Mouse (Mus musculus) G1E (cell line): ENCODE measurements at regions not wholly inside any gene's neighbourhood (a gene's known extent, or its start where the extent isn't known, plus 50 kb on each side); places are given as distances from the start of the nearest gene placed in this dataset.

Source experiments
- CTCF ChIP-seq: IDR thresholded peaks from 2 replicates; pipeline ENCODE4 v1.5.1; 2012; ENCODE audit warnings: low read depth, low read length, inconsistent platforms, mixed read lengths
- TAL1 ChIP-seq: conservative IDR thresholded peaks from 2 replicates; pipeline ENCODE4 v1.6.1; 2012; ENCODE audit warnings: low read depth, low read length, inconsistent platforms, mixed read lengths

DNA sequence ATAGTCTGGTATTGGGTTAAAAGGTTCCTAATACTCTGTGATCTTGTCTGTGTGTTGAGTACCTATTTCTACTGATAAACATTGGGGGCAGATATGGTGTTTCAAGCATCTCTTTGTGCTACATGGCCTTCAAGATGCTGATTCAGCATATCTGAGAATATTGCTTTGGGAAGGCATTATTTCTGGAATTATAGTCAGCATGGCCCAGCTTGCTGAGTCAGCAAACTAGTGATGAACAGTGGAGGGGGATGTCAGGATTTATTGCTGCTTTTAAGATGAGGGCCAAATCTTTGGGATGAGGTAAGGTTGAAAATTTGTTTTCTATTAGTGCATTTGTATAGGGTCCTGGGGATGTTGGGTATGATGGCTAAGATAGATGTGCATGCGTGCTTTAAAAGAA is 983.8 kb upstream of the Ddx18 start:
- TF ChIP-seq TAL1 (no peak), CTCF (no peak)
